Mouse (Mus musculus): ENCODE results near the gene Hprt. TPM values are rescaled to one million over a fixed set of nuclear protein-coding genes. Genes with fewer than 3 reads are reported as not detected.
A peak's percentile ranks its signal among the peaks of the same experiment; 100 is the strongest.

Gene Hprt
- polyA plus RNA-seq, 1 experiment from 2014 or later, result 166 TPM

DNA sequence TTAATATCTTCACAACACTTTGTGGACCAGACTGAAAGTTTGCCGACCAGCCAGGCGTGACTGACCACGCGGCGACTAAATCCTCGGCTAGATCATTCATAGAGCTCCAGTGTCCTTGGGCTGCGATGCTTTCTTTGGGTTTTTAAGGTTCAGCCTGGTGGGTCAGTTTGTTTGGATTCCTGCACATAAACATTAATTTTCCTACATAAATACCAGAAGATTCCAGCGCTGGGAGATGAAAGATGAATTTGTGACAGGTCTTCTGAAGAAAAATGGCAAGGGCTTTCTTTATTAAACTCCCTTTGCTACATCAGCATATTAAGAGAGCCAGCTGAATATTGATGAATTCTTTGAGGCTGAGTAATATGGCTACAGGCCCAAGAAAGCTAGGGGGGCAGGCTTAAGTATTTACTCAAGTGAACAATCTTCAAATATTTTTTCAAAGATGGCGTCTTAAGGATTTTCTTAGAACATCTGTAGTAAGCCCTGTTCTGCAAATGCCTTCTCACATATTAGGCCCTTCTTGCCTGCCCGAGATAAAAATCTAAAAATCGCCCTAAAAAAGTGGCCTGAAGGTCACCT lies 71.6 kb downstream of the Hprt start:
- no peaks in the 10 kb centered on the region for H3K36me3 ChIP-seq
- no peak overlapping the region for H3K4me3 ChIP-seq (replicated peaks)
- H3K9me3 ChIP-seq (replicated peaks), result no peaks in the 10 kb centered on the region
- no peak overlapping the region for H3K4me2 ChIP-seq
- no peak overlapping the region for H3K27ac ChIP-seq (replicated peaks)
- H3K4me1 ChIP-seq, result peaks cover 5% of the 10 kb centered on the region
- H3K9ac ChIP-seq (replicated peaks), result no peak overlapping the region
- WGBS, result 30% methylated on average over 11 of the region's 11 CpGs
- ATAC-seq (ENCODE audit: low FRiP score), result no peak
- peaks cover 13% of the 10 kb centered on the region; the same call in 1 of the 2 replicates for H3K27me3 ChIP-seq (replicated peaks)

DNA sequence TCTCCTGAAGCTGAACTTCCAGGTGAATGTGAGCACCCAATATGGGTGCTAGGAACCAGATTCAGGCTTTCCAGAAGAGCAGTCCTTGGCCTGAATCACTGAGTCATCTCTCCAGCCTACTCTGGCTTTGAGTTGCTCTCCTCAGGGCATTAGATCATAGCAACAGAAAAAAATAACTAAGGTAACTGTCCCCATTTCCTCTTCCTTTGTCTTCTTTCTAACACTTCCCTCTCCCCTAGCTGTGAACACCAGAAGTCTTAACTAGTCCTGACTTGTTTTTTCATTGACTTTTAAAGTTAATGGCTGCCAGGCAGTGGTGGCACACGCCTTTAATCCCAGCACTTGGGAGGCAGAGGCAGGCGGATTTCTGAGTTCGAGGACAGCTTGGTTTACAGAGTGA lies 76.5 kb downstream of the Hprt start:
- no peak overlapping the region for H3K27ac ChIP-seq (replicated peaks)
- no peak for ATAC-seq (ENCODE audit: low FRiP score)
- H3K4me1 ChIP-seq, result no peaks in the 10 kb centered on the region
- no peaks in the 10 kb centered on the region for H3K9me3 ChIP-seq (replicated peaks)
- no peak overlapping the region for H3K4me2 ChIP-seq
- H3K27me3 ChIP-seq (replicated peaks), result peaks cover 7% of the 10 kb centered on the region; the same call in 1 of the 2 replicates
- no peak overlapping the region for H3K4me3 ChIP-seq (replicated peaks)
- no peaks in the 10 kb centered on the region for H3K36me3 ChIP-seq
- no peak overlapping the region for H3K9ac ChIP-seq (replicated peaks)
- WGBS, result 94% methylated on average over 3 of the region's 3 CpGs

MicroRNAs encoded within 50 kb of the gene (microRNA counts, 519-probe panel; counts per million panel counts)
- microRNA mmu-miR-322 (3,096 counts per million, percentile 75 among the panel's probes with 10 or more counts), microRNA mmu-miR-351 (1,819 counts per million, percentile 32 among the panel's probes with 10 or more counts), microRNA mmu-miR-450a-3p (not detected), microRNA mmu-miR-450a-5p (2,967 counts per million, percentile 72 among the panel's probes with 10 or more counts), microRNA mmu-miR-450b-3p (1,767 counts per million, percentile 29 among the panel's probes with 10 or more counts), microRNA mmu-miR-450b-5p (not detected), microRNA mmu-miR-503 (1,658 counts per million, percentile 23 among the panel's probes with 10 or more counts), microRNA mmu-miR-542-3p (1,935 counts per million, percentile 39 among the panel's probes with 10 or more counts), microRNA mmu-miR-542-5p (2,264 counts per million, percentile 50 among the panel's probes with 10 or more counts)

Small RNAs within 50 kb of the gene (microRNA-seq; reads per million reads assigned to microRNA genes)
- 5,090 reads per million, percentile 93 among the genes with 10 or more reads in this experiment for gene Mir322
- gene Mir351, result 881 reads per million, percentile 77 among the genes with 10 or more reads in this experiment
- gene Mir450-1, result 1.2 reads per million
- gene Mir450-2, result 1.6 reads per million
- 23.9 reads per million, percentile 33 among the genes with 10 or more reads in this experiment for gene Mir450b
- 104 reads per million, percentile 54 among the genes with 10 or more reads in this experiment for gene Mir503
- gene Mir542, result 132 reads per million, percentile 57 among the genes with 10 or more reads in this experiment

Other genes with a start within 250 kb of the Hprt start
- gene Ccdc160, start 196.9 kb upstream of the Hprt start, polyA plus RNA-seq (2015; fragmentation: Nextera tagmentation; extraction: Ambion mirVana), result 6.7 and 7.7 TPM in 2 replicates
- 49.0 and 50.2 TPM in 2 replicates for gene Phf6, start 75.9 kb upstream of the Hprt start, polyA plus RNA-seq (2015; fragmentation: Nextera tagmentation; extraction: Ambion mirVana)

All from neural tube, embryonic 15.5 days (tissue).